Mouse (Mus musculus): ENCODE data around the gene Igf1r. TPM values are rescaled to one million over a fixed set of nuclear protein-coding genes. Genes with fewer than 3 reads are reported as not detected.
"Not testable (repeated sequence)": the region's sequence is repeated elsewhere in the genome, so short reads cannot be mapped to it uniquely, and the experiment has no call there.

Igf1r gene
- total RNA-seq, 2 experiments from 2014 or later: 17.9 to 21.3 TPM

- intact Hi-C loops (cut with DNase I): no loop called here
These were observed 293.1 kb downstream of the Igf1r start for GRCm38 (mm10) chr7:68245681-68246080.

GRCm38 (mm10) chr7:68246249-68246648 is 293.6 kb downstream of the Igf1r start:
- no peak for DNase-seq
- intact Hi-C loops (cut with DNase I): no loop called here

More at GRCm38 (mm10) chr7:68245681-68246080, 293.1 kb downstream of the Igf1r start:
- no peak for DNase-seq

- intact Hi-C loops (cut with DNase I): no loop called here
- no peak for DNase-seq
These were observed 297.8 kb downstream of the Igf1r start for GRCm38 (mm10) chr7:68250411-68250810.

- intact Hi-C loops (cut with DNase I): no loop called here
- no peak for DNase-seq
These were observed 298.3 kb downstream of the Igf1r start for GRCm38 (mm10) chr7:68250902-68251301.

GRCm38 (mm10) chr7:68257767-68258166 is 305.1 kb downstream of the Igf1r start:
- intact Hi-C loops (cut with DNase I): no loop called here

GRCm38 (mm10) chr7:68258326-68259150 is 305.9 kb downstream of the Igf1r start:
- DNase-seq: no peak
- intact Hi-C loops (cut with DNase I): no loop called here

More at GRCm38 (mm10) chr7:68257767-68258166, 305.1 kb downstream of the Igf1r start:
- no peak for DNase-seq

- no peak for DNase-seq
- intact Hi-C loops (cut with DNase I): loop anchor here (5.0 kb wide), 2 partner anchors 37 to 43 kb away; no protein-coding TSS in a partner anchor
These were observed 307.0 kb downstream of the Igf1r start for GRCm38 (mm10) chr7:68259523-68260081.

GRCm38 (mm10) chr7:68262612-68263200 is 310.1 kb downstream of the Igf1r start:
- DNase-seq: no peak
- intact Hi-C loops (cut with DNase I): loop anchor here (5.0 kb wide), 2 partner anchors 40 kb away; no protein-coding TSS in a partner anchor

GRCm38 (mm10) chr7:68263346-68264027 is 310.9 kb downstream of the Igf1r start:
- DNase-seq: no peak
- intact Hi-C loops (cut with DNase I): loop anchor here (5.0 kb wide), 2 partner anchors 39 to 41 kb away; no protein-coding TSS in a partner anchor

GRCm38 (mm10) chr7:68264028-68264453 is 311.4 kb downstream of the Igf1r start, which contains the start of gene Pgpep1l:
Pgpep1l (minus strand) TSS chr7:68264233.
- intact Hi-C loops (cut with DNase I): loop anchor here (5.0 kb wide), 2 partner anchors 38 to 42 kb away; no protein-coding TSS in a partner anchor
- peak; percentile 60 to 65 for DNase-seq

GRCm38 (mm10) chr7:68264531-68264930 is 311.9 kb downstream of the Igf1r start:
- peak; percentile 48 to 52 for DNase-seq
- intact Hi-C loops (cut with DNase I): loop anchor here (5.0 kb wide), 2 partner anchors 38 to 42 kb away; no protein-coding TSS in a partner anchor

GRCm38 (mm10) chr7:68265391-68265790 is 312.8 kb downstream of the Igf1r start:
- no peak for DNase-seq
- intact Hi-C loops (cut with DNase I): no loop called here

- intact Hi-C loops (cut with DNase I): no loop called here
These were observed 314.1 kb downstream of the Igf1r start for GRCm38 (mm10) chr7:68266691-68267090.

GRCm38 (mm10) chr7:68270551-68270950 is 317.9 kb downstream of the Igf1r start:
- no peak for DNase-seq
- intact Hi-C loops (cut with DNase I): no loop called here

More at GRCm38 (mm10) chr7:68266691-68267090, 314.1 kb downstream of the Igf1r start:
- DNase-seq: peak in 1 of 2 experiments; percentile 14

- DNase-seq: no peak
- intact Hi-C loops (cut with DNase I): no loop called here
These were observed 319.2 kb downstream of the Igf1r start for GRCm38 (mm10) chr7:68271816-68272215.

- intact Hi-C loops (cut with DNase I): no loop called here
These were observed 320.0 kb downstream of the Igf1r start for GRCm38 (mm10) chr7:68272607-68273006.

GRCm38 (mm10) chr7:68273515-68273914 is 320.9 kb downstream of the Igf1r start, which contains the start of gene Fam169b:
Fam169b (plus strand) TSS chr7:68273839.
- intact Hi-C loops (cut with DNase I): no loop called here

More at GRCm38 (mm10) chr7:68272607-68273006, 320.0 kb downstream of the Igf1r start:
- DNase-seq: no peak

GRCm38 (mm10) chr7:68274218-68274617 is 321.6 kb downstream of the Igf1r start:
- DNase-seq: no peak
- intact Hi-C loops (cut with DNase I): no loop called here

More at GRCm38 (mm10) chr7:68273515-68273914, 320.9 kb downstream of the Igf1r start, which contains the start of gene Fam169b:
- no peak for DNase-seq

GRCm38 (mm10) chr7:68274951-68275350 is 322.3 kb downstream of the Igf1r start:
- intact Hi-C loops (cut with DNase I): no loop called here
- no peak for DNase-seq

GRCm38 (mm10) chr7:68275445-68275837 is 322.8 kb downstream of the Igf1r start:
- intact Hi-C loops (cut with DNase I); DNase-seq: not testable (repeated sequence)
